Mouse (Mus musculus): ENCODE results near the gene Atf7ip.
A peak's percentile ranks its signal among the peaks of the same experiment; 100 is the strongest.

Atf7ip gene

GRCm38 (mm10) chr6:136645754-136646153 lies 139.8 kb downstream of the Atf7ip start:
- DNase-seq (ENCODE audit: low read depth, low spot score), result no peak

GRCm38 (mm10) chr6:136646207-136646606 lies 140.2 kb downstream of the Atf7ip start:
- peak; percentile 2 for DNase-seq (ENCODE audit: low read depth, low spot score)

- no peak for DNase-seq (ENCODE audit: low read depth, low spot score)
Measured at GRCm38 (mm10) chr6:136647455-136647861, 141.5 kb downstream of the Atf7ip start.

- DNase-seq (ENCODE audit: low read depth, low spot score), result no peak
Measured at GRCm38 (mm10) chr6:136650664-136651063, 144.7 kb downstream of the Atf7ip start.

- no peak for DNase-seq (ENCODE audit: low read depth, low spot score)
Measured at GRCm38 (mm10) chr6:136653331-136653730, 147.4 kb downstream of the Atf7ip start.

- DNase-seq (ENCODE audit: low read depth, low spot score), result no peak
Measured at GRCm38 (mm10) chr6:136654470-136654869, 148.5 kb downstream of the Atf7ip start.

GRCm38 (mm10) chr6:136655786-136656185 lies 149.8 kb downstream of the Atf7ip start:
- no peak for DNase-seq (ENCODE audit: low read depth, low spot score)

GRCm38 (mm10) chr6:136658303-136658702 lies 152.3 kb downstream of the Atf7ip start:
- DNase-seq (ENCODE audit: low read depth, low spot score), result no peak

- DNase-seq (ENCODE audit: low read depth, low spot score), result no peak
Measured at GRCm38 (mm10) chr6:136659226-136659625, 153.3 kb downstream of the Atf7ip start.

Measured in brain, adult 2 months (tissue).